Mouse (Mus musculus) midbrain, embryonic 11.5 days (tissue): ENCODE results near the gene Mecr. TPM values are rescaled to one million over a fixed set of nuclear protein-coding genes. Genes with fewer than 3 reads are reported as not detected.
"Not testable (repeated sequence)": the region's sequence is repeated elsewhere in the genome, so short reads cannot be mapped to it uniquely, and the experiment has no call there.

Source experiments
- ATAC-seq: fragments of 200-750 bp; cut with Nextera tagmentation; 2 replicates; pipeline ENCODE4 v1.8.0; 2017; ENCODE audit warnings: moderate TSS enrichment, moderate library complexity; ENCODE audit not compliant: low FRiP score
- DNase-seq: peaks from one replicate; pipeline ENCODE4 v3.0.0; 2015; ENCODE audit warnings: low spot score; ENCODE audit errors: missing footprints
- H3K27ac ChIP-seq: fragments of 300-500 bp; sonication (generic); 2 replicates; pipeline ENCODE4 v1.5.1; 2014; ENCODE audit warnings: low read depth, low read length
- H3K27me3 ChIP-seq: fragments of 300-500 bp; sonication (generic); 2 replicates; pipeline ENCODE4 v1.6.1; 2014; ENCODE audit warnings: mild to moderate bottlenecking, low read length, moderate library complexity, mixed read lengths; ENCODE audit not compliant: control insufficient read depth, insufficient read depth
- H3K36me3 ChIP-seq: fragments of 300-500 bp; sonication (generic); 2 replicates; pipeline ENCODE4 v1.6.1; 2014; ENCODE audit warnings: mild to moderate bottlenecking, low read length, moderate library complexity, mixed read lengths; ENCODE audit not compliant: control insufficient read depth, insufficient read depth
- H3K4me1 ChIP-seq: fragments of 300-500 bp; sonication (generic); 2 replicates; pipeline ENCODE4 v1.6.1; 2014; ENCODE audit warnings: low read length; ENCODE audit not compliant: control insufficient read depth, insufficient read depth
- H3K4me2 ChIP-seq: fragments of 300-500 bp; sonication (generic); 2 replicates; pipeline ENCODE4 v1.6.1; 2014; ENCODE audit warnings: mild to moderate bottlenecking, moderate library complexity
- H3K4me3 ChIP-seq: fragments of 300-500 bp; sonication (generic); 2 replicates; pipeline ENCODE4 v1.5.1; 2014; ENCODE audit warnings: low read depth, low read length
- H3K9ac ChIP-seq: fragments of 300-500 bp; sonication (generic); 2 replicates; pipeline ENCODE4 v1.6.1; 2014; ENCODE audit warnings: low read length
- H3K9me3 ChIP-seq: fragments of 300-500 bp; sonication (generic); 2 replicates; pipeline ENCODE4 v1.6.1; 2016; ENCODE audit warnings: low read length; ENCODE audit not compliant: control insufficient read depth
- WGBS: fragments of 180-500 bp; shearing (Covaris S2); extraction: QIAGEN DNeasy Blood & Tissue Kit; methylation state at CpG from one replicate; pipeline ENCODE4 v1.1.7; 2014; 5-methylcytosine and 5-hydroxymethylcytosine counted together
- polyA plus RNA-seq: library from polyadenylated mRNA; unstranded; fragments of >200 nt; fragmentation: Nextera tagmentation; extraction: Ambion mirVana; gene quantifications from 2 replicates; pipeline ENCODE4 v1.2.1, GENCODE M21; 2014

Gene Mecr
- 39.8 and 40.3 TPM in 2 replicates for polyA plus RNA-seq

DNA sequence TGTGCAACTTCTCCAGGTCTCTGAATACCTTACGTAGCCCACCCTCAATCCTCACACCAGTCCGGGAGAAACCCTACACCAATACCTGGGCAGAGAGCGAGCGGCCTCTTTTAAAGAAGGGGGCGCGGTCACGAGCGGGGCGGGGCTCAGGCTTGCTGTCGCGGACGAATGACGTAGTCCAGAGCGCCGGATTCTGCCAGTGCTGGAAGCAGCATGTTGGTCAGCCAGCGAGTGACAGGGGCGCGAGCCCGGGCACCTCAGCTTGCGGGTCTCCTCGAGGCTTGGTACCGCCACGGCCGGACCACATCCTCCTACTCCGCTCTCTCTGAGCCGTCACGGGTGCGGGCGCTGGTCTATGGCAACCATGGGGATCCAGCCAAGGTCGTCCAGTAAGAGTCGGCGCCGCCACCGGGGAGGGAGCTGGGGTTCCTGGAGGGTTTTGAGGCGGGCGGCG is at the start of gene Mecr:
TSS of gene Mecr (plus strand) at position 181 of the 454 bp plus-strand sequence.
- DNase-seq (peak; percentile 99), ATAC-seq (peak; percentile 86)
- peaks cover 9% of the 10 kb centered on the region for H3K4me1 ChIP-seq

DNA sequence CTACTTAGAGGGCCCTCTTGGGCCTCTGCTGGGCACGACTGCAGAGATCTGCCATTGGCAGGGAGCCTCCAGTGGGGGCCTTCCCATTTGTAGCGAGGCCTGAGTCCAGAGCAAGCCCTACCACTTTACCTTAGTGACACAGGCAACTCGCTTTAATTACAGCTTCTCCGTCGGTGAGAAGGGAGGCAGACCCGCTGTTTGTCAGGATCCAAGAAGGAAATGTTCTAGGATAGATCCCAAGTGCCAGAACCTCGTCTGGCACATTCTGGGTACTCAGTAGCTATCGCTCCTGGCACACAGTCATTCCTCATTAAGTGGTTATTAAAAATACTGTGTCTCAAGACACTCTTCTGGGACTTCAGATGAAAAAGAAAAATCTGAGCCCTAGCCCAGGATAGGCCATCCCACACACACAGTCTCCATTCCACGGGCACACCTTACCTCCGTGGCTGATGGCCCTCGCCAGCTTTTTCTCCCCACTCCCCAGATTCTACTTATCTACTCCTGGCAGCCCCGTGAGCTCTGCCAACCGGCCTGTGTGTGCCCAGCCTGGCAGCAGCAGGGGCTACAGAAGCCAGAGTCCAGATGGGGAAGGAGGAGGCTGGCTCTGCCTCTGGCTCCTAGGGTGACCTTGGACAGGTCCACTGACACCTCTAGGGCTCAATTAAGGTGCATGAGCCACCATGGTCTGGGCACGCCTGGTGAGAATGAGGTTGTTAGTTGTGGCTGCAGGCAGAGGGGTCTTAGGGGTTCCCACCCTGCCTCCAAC is 46.8 kb upstream of the Mecr start:
- Histone ChIP-seq H3K27me3 (no peaks in the 10 kb centered on the region), H3K36me3 (no peaks in the 10 kb centered on the region), H3K9ac (no peak overlapping the region), H3K4me3 (no peak overlapping the region), H3K9me3 (no peaks in the 10 kb centered on the region), H3K4me1 (no peaks in the 10 kb centered on the region), H3K27ac (no peak overlapping the region), H3K4me2 (no peak overlapping the region)
- 78% methylated on average over 14 of the region's 14 CpGs for WGBS
- no peak for DNase-seq
- no peak for ATAC-seq

More for the DNA sequence above, at the start of gene Mecr:
- H3K4me3 ChIP-seq = peak within 1 kb of the TSS; percentile 85
- no peaks in the 10 kb centered on the region for H3K36me3 ChIP-seq
- peaks cover 2% of the 10 kb centered on the region; the same call in 1 of the 2 replicates for H3K27me3 ChIP-seq
- under 1% methylated on average over 37 of the region's 37 CpGs for WGBS
- H3K9me3 ChIP-seq = no peaks in the 10 kb centered on the region
- H3K27ac ChIP-seq = no peak within 1 kb of the TSS
- H3K9ac ChIP-seq = peak within 1 kb of the TSS; percentile 69
- H3K4me2 ChIP-seq = peak within 1 kb of the TSS; percentile 89

DNA sequence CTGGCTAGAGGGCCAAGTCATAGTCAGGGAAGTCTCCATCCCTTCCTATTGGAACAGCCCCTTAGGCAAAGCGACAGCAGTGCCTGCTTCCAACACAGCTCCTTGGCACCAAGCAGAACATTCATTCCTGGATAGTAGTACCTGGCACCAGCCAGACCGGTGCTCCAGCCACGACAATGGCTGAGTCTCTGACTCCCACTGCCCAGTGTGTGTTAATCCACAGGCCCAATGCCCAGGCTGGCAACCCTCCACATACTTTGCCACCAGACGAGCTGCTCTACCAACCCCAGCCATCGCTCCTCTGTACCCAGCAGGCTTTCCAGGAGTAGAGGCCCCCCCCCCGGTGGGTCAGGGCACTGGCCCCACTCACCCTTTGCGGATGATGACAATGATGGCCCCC is 45.8 kb upstream of the Mecr start:
- H3K4me2 ChIP-seq = no peak overlapping the region
- H3K27ac ChIP-seq = no peak overlapping the region
- H3K4me3 ChIP-seq = no peak overlapping the region
- H3K36me3 ChIP-seq = no peaks in the 10 kb centered on the region
- no peaks in the 10 kb centered on the region for H3K4me1 ChIP-seq
- DNase-seq (no peak), ATAC-seq (0 out of 2 replicates have a peak, but pooled peaks have one; percentile 7)
- no peaks in the 10 kb centered on the region for H3K27me3 ChIP-seq
- H3K9ac ChIP-seq = no peak overlapping the region
- WGBS = 73% methylated on average over 7 of the region's 7 CpGs
- H3K9me3 ChIP-seq = no peaks in the 10 kb centered on the region

DNA sequence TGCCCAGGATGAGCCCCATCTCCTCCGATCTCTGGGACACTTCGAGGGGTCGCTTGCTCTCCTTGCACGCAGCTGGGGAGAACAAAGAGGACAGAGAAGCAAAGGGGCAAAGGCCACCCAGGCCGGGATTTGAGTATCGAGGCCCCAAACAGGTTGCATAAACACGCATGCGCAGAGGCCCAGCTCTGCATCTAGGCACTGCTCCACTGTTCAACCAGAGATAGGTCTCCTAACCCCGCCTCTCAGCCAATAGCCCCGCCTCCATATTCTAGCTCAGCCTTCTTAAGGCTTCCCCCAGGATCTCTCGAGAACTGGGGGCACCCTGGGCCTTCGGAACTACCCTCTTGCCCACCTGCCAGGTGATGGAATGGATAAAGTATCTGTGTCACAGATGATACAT is 45.4 kb upstream of the Mecr start:
- 0 out of 2 replicates have a peak, but pooled peaks have one; percentile 19 for ATAC-seq
- H3K4me2 ChIP-seq = no peak overlapping the region
- peak; percentile 88 for DNase-seq
- no peaks in the 10 kb centered on the region for H3K36me3 ChIP-seq
- no peaks in the 10 kb centered on the region for H3K4me1 ChIP-seq
- H3K9ac ChIP-seq = no peak overlapping the region
- H3K9me3 ChIP-seq = no peaks in the 10 kb centered on the region
- 47% methylated on average over 12 of the region's 12 CpGs for WGBS
- H3K4me3 ChIP-seq = no peak overlapping the region
- H3K27ac ChIP-seq = no peak overlapping the region
- no peaks in the 10 kb centered on the region for H3K27me3 ChIP-seq

DNA sequence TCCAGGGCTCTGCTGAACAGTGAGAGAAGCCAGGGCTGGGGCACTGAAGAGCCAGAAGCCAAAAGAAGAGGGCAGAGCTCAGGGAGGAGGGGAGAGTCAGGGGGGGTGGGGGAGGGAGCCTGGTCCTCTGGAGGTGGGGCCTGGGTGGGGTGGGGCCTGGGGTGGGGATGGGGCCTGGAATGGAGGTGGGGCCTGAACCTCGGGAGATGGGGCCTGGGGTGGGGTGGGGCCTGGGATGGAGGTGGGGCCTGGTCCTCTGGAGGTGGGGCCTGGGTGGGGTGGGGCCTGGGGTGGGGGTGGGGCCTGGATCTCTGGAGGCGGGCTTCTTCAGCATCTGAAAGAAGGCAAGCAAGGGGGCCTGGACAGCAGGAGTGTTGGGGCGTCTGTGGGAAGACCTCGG is 44.3 kb upstream of the Mecr start:
- Histone ChIP-seq H3K4me2 (no peak overlapping the region), H3K4me1 (no peaks in the 10 kb centered on the region), H3K4me3 (no peak overlapping the region), H3K9ac (no peak overlapping the region), H3K27me3 (no peaks in the 10 kb centered on the region), H3K9me3 (no peaks in the 10 kb centered on the region), H3K27ac (no peak overlapping the region), H3K36me3 (no peaks in the 10 kb centered on the region)
- ATAC-seq (no peak), DNase-seq (no peak)
- 22% methylated on average over 4 of the region's 4 CpGs for WGBS

DNA sequence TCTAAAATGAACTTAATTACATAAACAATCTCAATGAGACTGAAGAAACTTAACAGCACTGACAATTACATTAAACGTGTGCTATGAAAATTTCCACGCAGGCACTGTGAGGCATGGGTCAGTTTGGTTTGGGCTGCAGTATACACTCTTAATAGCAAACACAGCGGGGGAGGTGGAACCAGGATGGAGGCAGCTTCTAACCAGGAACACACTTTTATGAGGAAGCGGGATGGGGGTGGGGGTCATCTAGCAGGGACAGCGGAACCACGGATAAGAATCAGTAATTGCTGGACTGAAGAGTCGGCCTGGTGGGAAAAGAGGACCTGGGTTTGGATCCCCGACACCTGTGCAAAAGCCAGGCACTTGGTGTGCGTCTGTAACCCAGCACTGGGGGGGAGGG is 39.4 kb upstream of the Mecr start:
- DNase-seq = no peak
- Histone ChIP-seq H3K4me1 (no peaks in the 10 kb centered on the region), H3K36me3 (no peaks in the 10 kb centered on the region), H3K4me3 (no peak overlapping the region), H3K9ac (no peak overlapping the region), H3K27ac (no peak overlapping the region), H3K9me3 (no peaks in the 10 kb centered on the region), H3K4me2 (no peak overlapping the region), H3K27me3 (no peaks in the 10 kb centered on the region)
- 76% methylated on average over 9 of the region's 9 CpGs for WGBS
- no peak for ATAC-seq

DNA sequence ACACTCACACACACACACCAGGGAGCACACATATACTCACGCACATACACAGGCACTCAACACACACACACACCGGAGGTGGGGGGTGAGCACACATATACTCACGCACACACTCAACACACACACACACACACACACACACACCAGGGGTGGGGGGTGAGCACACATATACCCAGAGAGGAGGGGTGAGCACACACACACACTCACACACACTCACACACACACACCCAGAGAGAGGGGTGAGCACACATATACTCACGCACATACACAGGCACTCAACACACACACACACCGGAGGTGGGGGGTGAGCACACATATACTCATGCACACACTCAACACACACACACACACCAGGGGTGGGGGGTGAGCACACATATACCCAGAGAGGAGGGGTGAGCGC is 38.5 kb upstream of the Mecr start:
- not testable (repeated sequence) for DNase-seq, H3K27ac ChIP-seq, H3K9me3 ChIP-seq, H3K4me3 ChIP-seq, H3K4me1 ChIP-seq, H3K4me2 ChIP-seq, H3K36me3 ChIP-seq, H3K27me3 ChIP-seq, H3K9ac ChIP-seq
- 0 out of 2 replicates have a peak, but pooled peaks have one; percentile 52 for ATAC-seq
- 98% methylated on average over 5 of the region's 6 CpGs for WGBS

DNA sequence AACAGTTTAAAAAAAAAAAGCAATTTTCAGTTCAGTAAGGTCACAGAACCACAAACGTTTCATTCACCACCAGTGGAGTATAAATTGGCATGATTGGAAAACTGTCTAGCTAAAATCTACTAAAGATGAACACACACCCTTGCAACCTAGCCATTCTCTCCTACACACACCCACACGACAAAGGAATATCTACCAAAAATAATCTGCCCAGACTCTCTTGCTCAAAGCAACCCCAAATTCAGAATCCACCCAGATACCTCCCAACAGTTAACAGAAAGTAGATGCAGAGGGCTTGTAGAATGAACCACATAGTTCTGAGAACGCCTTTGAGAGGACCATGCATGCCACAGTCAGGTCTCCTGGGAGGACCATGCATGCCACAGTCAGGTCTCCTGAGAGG is 38.0 kb upstream of the Mecr start:
- no peak for DNase-seq
- H3K9ac ChIP-seq = no peak overlapping the region
- 73% methylated on average over 3 of the region's 3 CpGs for WGBS
- H3K4me1 ChIP-seq = no peaks in the 10 kb centered on the region
- ATAC-seq = no peak
- H3K9me3 ChIP-seq = no peaks in the 10 kb centered on the region
- H3K27ac ChIP-seq = no peak overlapping the region
- no peaks in the 10 kb centered on the region for H3K36me3 ChIP-seq
- H3K4me2 ChIP-seq = no peak overlapping the region
- H3K4me3 ChIP-seq = no peak overlapping the region
- no peaks in the 10 kb centered on the region for H3K27me3 ChIP-seq

DNA sequence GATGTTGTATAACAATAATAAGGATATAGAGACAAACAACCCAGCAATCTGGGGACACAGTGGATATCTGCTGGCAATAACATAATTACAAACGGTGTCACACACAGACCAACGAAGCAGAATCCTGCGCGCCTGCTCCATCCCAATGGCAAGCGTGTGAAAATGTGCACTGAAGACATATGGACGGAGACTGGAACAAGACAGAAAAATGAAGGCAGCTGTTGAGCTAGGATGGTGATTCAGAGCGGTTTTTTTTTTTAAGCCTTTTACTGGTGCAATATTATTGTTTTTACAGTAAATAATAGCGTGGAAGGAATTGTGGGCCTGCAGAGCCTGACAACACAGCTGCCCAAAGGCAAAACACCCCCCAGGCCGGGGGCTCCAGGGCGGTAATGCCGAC is 30.8 kb upstream of the Mecr start:
- WGBS = 87% methylated on average over 11 of the region's 11 CpGs

More for the DNA sequence above, 30.8 kb upstream of the Mecr start:
- H3K4me2 ChIP-seq = no peak overlapping the region
- H3K9ac ChIP-seq = no peak overlapping the region
- H3K4me1 ChIP-seq = no peaks in the 10 kb centered on the region
- no peaks in the 10 kb centered on the region for H3K27me3 ChIP-seq
- ATAC-seq (no peak), DNase-seq (no peak)
- H3K27ac ChIP-seq = no peak overlapping the region
- H3K9me3 ChIP-seq = no peaks in the 10 kb centered on the region
- no peak overlapping the region for H3K4me3 ChIP-seq
- H3K36me3 ChIP-seq = no peaks in the 10 kb centered on the region
